Mouse (Mus musculus): ENCODE measurements around the gene Mark3.

GRCm38 (mm10) chr12:111693341-111694270 is 119.3 kb downstream of the Mark3 start:
- TF ChIP-seq CTCF (conservative IDR thresholded peaks at IDR 0.05; ENCODE audit: insufficient read depth, insufficient read length, low read depth, low read length): no peak
- no peak for TF ChIP-seq POLR2A (IDR thresholded peaks at IDR 0.05; ENCODE audit: low read depth, low read length)
